Mouse (Mus musculus) spleen, adult 2 months (tissue): ENCODE measurements around the gene Chst15. TPM values are rescaled to one million over a fixed set of nuclear protein-coding genes. Genes with fewer than 3 reads are reported as not detected.

Experiments
- DNase-seq, 2 experiments: peaks; one replicate each; pipeline versions ENCODE4 v3.0.0 to v3.0.0-alpha.2; 2012 to 2021; ENCODE audit warnings: low spot score in 2 of 2, low read depth in 1 of 2
- H3K27ac ChIP-seq: fragments of 200-500 bp; 2 replicates; pipeline ENCODE4 v1.5.1; 2012; ENCODE audit warnings: low read length, inconsistent platforms; ENCODE audit not compliant: insufficient read depth
- H3K27me3 ChIP-seq: fragments of 200-500 bp; 2 replicates; pipeline ENCODE4 v1.6.1; 2012; ENCODE audit warnings: mild to moderate bottlenecking, moderate library complexity, low read length, inconsistent platforms; ENCODE audit not compliant: control insufficient read depth, insufficient read depth
- H3K36me3 ChIP-seq: fragments of 200-500 bp; 2 replicates; pipeline ENCODE4 v1.6.1; 2012; ENCODE audit warnings: mild to moderate bottlenecking, low read length, inconsistent platforms; ENCODE audit not compliant: control insufficient read depth, insufficient read depth
- H3K4me1 ChIP-seq: fragments of 200-500 bp; 2 replicates; pipeline ENCODE4 v1.6.1; 2011; ENCODE audit warnings: inconsistent platforms; ENCODE audit not compliant: control insufficient read depth, insufficient read depth, insufficient read length
- H3K4me3 ChIP-seq: fragments of 200-500 bp; 2 replicates; pipeline ENCODE4 v1.5.1; 2011; ENCODE audit warnings: mild to moderate bottlenecking, inconsistent platforms; ENCODE audit not compliant: insufficient read depth, insufficient read length; ENCODE audit errors: extremely low read depth
- CTCF ChIP-seq: fragments of 200-500 bp; IDR thresholded peaks from 2 replicates; pipeline ENCODE4 v1.5.1; 2011; ENCODE audit warnings: mild to moderate bottlenecking, inconsistent platforms; ENCODE audit not compliant: insufficient read depth, insufficient read length, insufficient replicate concordance; ENCODE audit errors: extremely low read depth
- POLR2A ChIP-seq: fragments of 200-500 bp; IDR thresholded peaks from 2 replicates; pipeline ENCODE4 v1.6.1; 2011; ENCODE audit warnings: low read depth, low read length, inconsistent platforms
- WGBS: fragments of 180-500 bp; shearing (Covaris S2); methylation state at CpG from one replicate; pipeline ENCODE4 v1.1.7; 2018; 5-methylcytosine and 5-hydroxymethylcytosine counted together
- polyA plus RNA-seq: library from polyadenylated mRNA; depleted of rRNA; stranded (reverse); fragments of >200 nt; gene quantifications from 2 replicates; pipeline ENCODE4 v1.2.3, GENCODE M21; 2012

Chst15 gene
- polyA plus RNA-seq, 1 experiment: 27.9 TPM

- H3K4me3 ChIP-seq: no peak overlapping the region
- peaks cover 62% of the 10 kb centered on the region for H3K36me3 ChIP-seq
- H3K27me3 ChIP-seq: no peaks in the 10 kb centered on the region
- TF ChIP-seq CTCF (no peak), POLR2A (no peak)
- H3K27ac ChIP-seq: 0 out of 2 replicates have a peak overlapping the region, but pooled peaks have one; percentile 13
- no peaks in the 10 kb centered on the region for H3K4me1 ChIP-seq
- DNase-seq: no peak
- 61% methylated on average over 4 of the region's 4 CpGs for WGBS
Observed at GRCm38 (mm10) chr7:132242617-132243141, 74.3 kb downstream of the Chst15 start.

GRCm38 (mm10) chr7:132238921-132239320 is 78.1 kb downstream of the Chst15 start:
- TF ChIP-seq CTCF (no peak), POLR2A (no peak)
- H3K36me3 ChIP-seq: peaks cover 51% of the 10 kb centered on the region
- no peaks in the 10 kb centered on the region for H3K4me1 ChIP-seq
- H3K4me3 ChIP-seq: no peak overlapping the region
- no peaks in the 10 kb centered on the region for H3K27me3 ChIP-seq
- no peak overlapping the region for H3K27ac ChIP-seq
- no peak for DNase-seq
- WGBS: 78% methylated on average over 3 of the region's 3 CpGs

- Histone ChIP-seq H3K27me3 (no peaks in the 10 kb centered on the region), H3K4me1 (no peaks in the 10 kb centered on the region), H3K4me3 (no peak overlapping the region), H3K36me3 (peaks cover 48% of the 10 kb centered on the region), H3K27ac (no peak overlapping the region)
- DNase-seq: no peak
- TF ChIP-seq CTCF: no peak
- 66% methylated on average over 4 of the region's 4 CpGs for WGBS
Observed at GRCm38 (mm10) chr7:132237191-132237590, 79.8 kb downstream of the Chst15 start.

- 88% methylated on average over 8 of the region's 8 CpGs for WGBS
- Histone ChIP-seq H3K4me1 (no peaks in the 10 kb centered on the region), H3K27ac (no peak overlapping the region), H3K27me3 (no peaks in the 10 kb centered on the region), H3K4me3 (no peak overlapping the region), H3K36me3 (peaks cover 45% of the 10 kb centered on the region)
- no peak for DNase-seq
- no peak for TF ChIP-seq CTCF
- no peak for TF ChIP-seq POLR2A
Observed at GRCm38 (mm10) chr7:132236789-132237188, 80.2 kb downstream of the Chst15 start.

- WGBS: 96% methylated on average over 3 of the region's 3 CpGs
- no peak overlapping the region for H3K4me3 ChIP-seq
- H3K36me3 ChIP-seq: peaks cover 28% of the 10 kb centered on the region
- DNase-seq: no peak
- H3K27me3 ChIP-seq: no peaks in the 10 kb centered on the region
- no peaks in the 10 kb centered on the region for H3K4me1 ChIP-seq
- H3K27ac ChIP-seq: no peak overlapping the region
- TF ChIP-seq POLR2A: no peak
- no peak for TF ChIP-seq CTCF
Observed at GRCm38 (mm10) chr7:132234250-132234649, 82.8 kb downstream of the Chst15 start.

GRCm38 (mm10) chr7:132233732-132234131 is 83.3 kb downstream of the Chst15 start:
- Histone ChIP-seq H3K27me3 (no peaks in the 10 kb centered on the region), H3K27ac (no peak overlapping the region), H3K4me1 (no peaks in the 10 kb centered on the region), H3K36me3 (peaks cover 25% of the 10 kb centered on the region), H3K4me3 (no peak overlapping the region)
- no peak for DNase-seq
- WGBS: 82% methylated on average over 4 of the region's 4 CpGs
- TF ChIP-seq CTCF: no peak
- no peak for TF ChIP-seq POLR2A

GRCm38 (mm10) chr7:132232937-132233336 is 84.1 kb downstream of the Chst15 start:
- no peaks in the 10 kb centered on the region for H3K4me1 ChIP-seq
- H3K4me3 ChIP-seq: no peak overlapping the region
- DNase-seq: no peak
- TF ChIP-seq CTCF: no peak
- no peak for TF ChIP-seq POLR2A
- 12% methylated on average over 2 of the region's 2 CpGs for WGBS
- H3K27ac ChIP-seq: no peak overlapping the region
- H3K27me3 ChIP-seq: no peaks in the 10 kb centered on the region
- H3K36me3 ChIP-seq: peaks cover 19% of the 10 kb centered on the region
